Mouse (Mus musculus) hindbrain, postnatal 0 days (tissue): Measurements from ENCODE around the gene Abcg5. TPM values are rescaled to one million over a fixed set of nuclear protein-coding genes. Genes with fewer than 3 reads are reported as not detected.

Experiments used
- ATAC-seq: fragments of 200-750 bp; cut with Nextera tagmentation; 2 replicates; pipeline ENCODE4 v1.8.0; 2017; ENCODE audit warnings: mild to moderate bottlenecking, moderate TSS enrichment, moderate library complexity
- DNase-seq: peaks from one replicate; pipeline ENCODE4 v3.0.0-alpha.2; 2015; ENCODE audit warnings: low spot score
- H3K27ac ChIP-seq: fragments of 300-500 bp; sonication (generic); 2 replicates; pipeline ENCODE4 v1.5.1; 2014; ENCODE audit warnings: mild to moderate bottlenecking
- H3K27me3 ChIP-seq: fragments of 300-500 bp; sonication (generic); 2 replicates; pipeline ENCODE4 v1.6.1; 2014; ENCODE audit warnings: low read length, mixed read lengths; ENCODE audit not compliant: insufficient read depth
- H3K36me3 ChIP-seq: fragments of 300-500 bp; sonication (generic); 2 replicates; pipeline ENCODE4 v1.6.1; 2014; ENCODE audit warnings: low read length, mixed read lengths; ENCODE audit not compliant: insufficient read depth
- H3K4me1 ChIP-seq: fragments of 300-500 bp; sonication (generic); 2 replicates; pipeline ENCODE4 v1.6.1; 2014; ENCODE audit warnings: antibody characterized with exemption, low read length, mixed read lengths; ENCODE audit not compliant: insufficient read depth
- H3K4me2 ChIP-seq: fragments of 300-500 bp; sonication (generic); 2 replicates; pipeline ENCODE4 v1.6.1; 2014; ENCODE audit warnings: low read depth, mild to moderate bottlenecking, low read length, moderate library complexity, mixed read lengths
- H3K4me3 ChIP-seq: fragments of 300-500 bp; sonication (generic); 2 replicates; pipeline ENCODE4 v1.5.1; 2014; ENCODE audit warnings: low read length
- H3K9ac ChIP-seq: fragments of 300-500 bp; sonication (generic); replicated peaks from 2 replicates; pipeline ENCODE4 v1.6.1; 2014; ENCODE audit warnings: mild to moderate bottlenecking, low read length, moderate library complexity, mixed read lengths
- H3K9me3 ChIP-seq: fragments of 300-500 bp; sonication (generic); 2 replicates; pipeline ENCODE4 v1.6.1; 2016; ENCODE audit warnings: low read length, mixed read lengths
- CTCF ChIP-seq: IDR thresholded peaks from 2 replicates; pipeline ENCODE4 v1.5.1; 2016; ENCODE audit warnings: antibody characterized with exemption, control low read depth, low read depth
- WGBS: fragments of 180-500 bp; shearing (Covaris S2); extraction: QIAGEN DNeasy Blood & Tissue Kit; methylation state at CpG from one replicate; pipeline ENCODE4 v1.1.7; 2014; 5-methylcytosine and 5-hydroxymethylcytosine counted together
- polyA plus RNA-seq: library from polyadenylated mRNA; unstranded; fragments of >200 nt; fragmentation: Nextera tagmentation; extraction: Ambion mirVana; gene quantifications from 2 replicates; pipeline ENCODE4 v1.2.1, GENCODE M21; 2015
- total RNA-seq: library from RNA; depleted of rRNA; stranded (reverse); fragments of >200 nt; gene quantifications from 2 replicates; pipeline ENCODE4 v1.2.3, GENCODE M21; 2014

The Abcg5 gene
- total and polyA plus RNA-seq, 2 experiments from 2014 or later = 1.4 to 2.4 TPM

GRCm38 (mm10) chr17:84675204-84675603 lies 7.6 kb downstream of the Abcg5 start:
- Histone ChIP-seq H3K27me3 (peaks cover 9% of the 10 kb centered on the region), H3K36me3 (no peaks in the 10 kb centered on the region), H3K4me1 (no peaks in the 10 kb centered on the region), H3K27ac (no peak overlapping the region), H3K4me2 (no peak overlapping the region), H3K9ac (no peak overlapping the region), H3K9me3 (no peaks in the 10 kb centered on the region), H3K4me3 (no peak overlapping the region)
- 68% methylated on average over 4 of the region's 4 CpGs for WGBS
- TF ChIP-seq CTCF = no peak
- no peak for DNase-seq
- no peak for ATAC-seq

GRCm38 (mm10) chr17:84674048-84674447 lies 8.8 kb downstream of the Abcg5 start:
- Histone ChIP-seq H3K4me2 (no peak overlapping the region), H3K27ac (no peak overlapping the region), H3K27me3 (peaks cover 9% of the 10 kb centered on the region), H3K9me3 (no peaks in the 10 kb centered on the region), H3K4me3 (no peak overlapping the region), H3K36me3 (no peaks in the 10 kb centered on the region), H3K4me1 (no peaks in the 10 kb centered on the region), H3K9ac (no peak overlapping the region)
- DNase-seq (no peak), ATAC-seq (no peak)
- TF ChIP-seq CTCF = no peak
- 34% methylated on average over 7 of the region's 7 CpGs for WGBS

- Histone ChIP-seq H3K9ac (no peak overlapping the region), H3K9me3 (no peaks in the 10 kb centered on the region), H3K36me3 (no peaks in the 10 kb centered on the region), H3K4me2 (no peak overlapping the region), H3K27me3 (peaks cover 9% of the 10 kb centered on the region), H3K27ac (no peak overlapping the region), H3K4me1 (no peaks in the 10 kb centered on the region), H3K4me3 (no peak overlapping the region)
- DNase-seq = no peak
- WGBS = 76% methylated on average over 16 of the region's 16 CpGs
- TF ChIP-seq CTCF = no peak
- no peak for ATAC-seq
These were observed 10.1 kb downstream of the Abcg5 start for GRCm38 (mm10) chr17:84672376-84673369.

GRCm38 (mm10) chr17:84667848-84668247 lies 15.0 kb downstream of the Abcg5 start:
- H3K36me3 ChIP-seq = no peaks in the 10 kb centered on the region
- no peaks in the 10 kb centered on the region for H3K4me1 ChIP-seq
- no peak overlapping the region for H3K4me3 ChIP-seq
- no peak overlapping the region for H3K27ac ChIP-seq
- no peak for TF ChIP-seq CTCF
- WGBS = 96% methylated on average over 3 of the region's 3 CpGs
- H3K4me2 ChIP-seq = no peak overlapping the region
- no peaks in the 10 kb centered on the region for H3K27me3 ChIP-seq
- ATAC-seq (no peak), DNase-seq (no peak)
- H3K9ac ChIP-seq = no peak overlapping the region
- no peaks in the 10 kb centered on the region for H3K9me3 ChIP-seq

- Histone ChIP-seq H3K27ac (no peak overlapping the region), H3K4me3 (no peak overlapping the region), H3K27me3 (no peaks in the 10 kb centered on the region), H3K9me3 (no peaks in the 10 kb centered on the region), H3K9ac (no peak overlapping the region), H3K4me2 (no peak overlapping the region), H3K36me3 (no peaks in the 10 kb centered on the region), H3K4me1 (no peaks in the 10 kb centered on the region)
- DNase-seq (no peak), ATAC-seq (no peak)
- TF ChIP-seq CTCF = no peak
- WGBS = 52% methylated on average over 9 of the region's 9 CpGs
These were observed 17.1 kb downstream of the Abcg5 start for GRCm38 (mm10) chr17:84665691-84666090.

- H3K9ac ChIP-seq = no peak overlapping the region
- no peak overlapping the region for H3K4me2 ChIP-seq
- no peaks in the 10 kb centered on the region for H3K4me1 ChIP-seq
- no peak for TF ChIP-seq CTCF
- DNase-seq (no peak), ATAC-seq (no peak)
- H3K4me3 ChIP-seq = no peak overlapping the region
- H3K27ac ChIP-seq = no peak overlapping the region
- H3K36me3 ChIP-seq = no peaks in the 10 kb centered on the region
- no peaks in the 10 kb centered on the region for H3K27me3 ChIP-seq
- WGBS = 39% methylated on average over 10 of the region's 10 CpGs
- H3K9me3 ChIP-seq = no peaks in the 10 kb centered on the region
These were observed 17.8 kb downstream of the Abcg5 start for GRCm38 (mm10) chr17:84665053-84665452.

- 76% methylated on average over 8 of the region's 8 CpGs for WGBS
- Histone ChIP-seq H3K36me3 (no peaks in the 10 kb centered on the region), H3K27me3 (no peaks in the 10 kb centered on the region), H3K4me3 (no peak overlapping the region), H3K27ac (no peak overlapping the region), H3K4me2 (no peak overlapping the region), H3K4me1 (0 out of 2 replicates have a peak, but pooled peaks cover 6% of the 10 kb centered on the region), H3K9ac (no peak overlapping the region), H3K9me3 (no peaks in the 10 kb centered on the region)
- TF ChIP-seq CTCF = no peak
- DNase-seq (no peak), ATAC-seq (no peak)
These were observed 23.9 kb downstream of the Abcg5 start for GRCm38 (mm10) chr17:84658951-84659350.
